Mouse (Mus musculus): Measurements from ENCODE around the gene Itpk1.

Gene Itpk1

GRCm38 (mm10) chr12:102691180-102691579 is 13.6 kb downstream of the Itpk1 start:
- DNase-seq (ENCODE audit: low spot score in 2 of 2), result no peak

GRCm38 (mm10) chr12:102689773-102690563 is 14.8 kb downstream of the Itpk1 start:
- DNase-seq (ENCODE audit: low spot score in 2 of 2), result no peak

- no peak for DNase-seq (ENCODE audit: low spot score in 2 of 2)
Measured at GRCm38 (mm10) chr12:102686321-102686720, 18.4 kb downstream of the Itpk1 start.

- no peak for DNase-seq (ENCODE audit: low spot score in 2 of 2)
Measured at GRCm38 (mm10) chr12:102685523-102685931, 19.2 kb downstream of the Itpk1 start.

- DNase-seq (ENCODE audit: low spot score in 2 of 2), result no peak
Measured at GRCm38 (mm10) chr12:102684720-102685386, 19.9 kb downstream of the Itpk1 start.

GRCm38 (mm10) chr12:102683979-102684378 is 20.8 kb downstream of the Itpk1 start:
- no peak for DNase-seq (ENCODE audit: low spot score in 2 of 2)

- no peak for DNase-seq (ENCODE audit: low spot score in 2 of 2)
Measured at GRCm38 (mm10) chr12:102683438-102683837, 21.3 kb downstream of the Itpk1 start.

- no peak for DNase-seq (ENCODE audit: low spot score in 2 of 2)
Measured at GRCm38 (mm10) chr12:102682722-102683299, 21.9 kb downstream of the Itpk1 start.

GRCm38 (mm10) chr12:102682085-102682484 is 22.6 kb downstream of the Itpk1 start:
- DNase-seq (ENCODE audit: low spot score in 2 of 2), result peak in 1 of 2 experiments; percentile 58

- DNase-seq (ENCODE audit: low spot score in 2 of 2), result no peak
Measured at GRCm38 (mm10) chr12:102681590-102681989, 23.1 kb downstream of the Itpk1 start.

- DNase-seq (ENCODE audit: low spot score in 2 of 2), result no peak
Measured at GRCm38 (mm10) chr12:102678820-102679219, 25.9 kb downstream of the Itpk1 start.

GRCm38 (mm10) chr12:102677089-102677488 is 27.6 kb downstream of the Itpk1 start:
- DNase-seq (ENCODE audit: low spot score in 2 of 2), result no peak

- no peak for DNase-seq (ENCODE audit: low spot score in 2 of 2)
Measured at GRCm38 (mm10) chr12:102674556-102674955, 30.2 kb downstream of the Itpk1 start.

- DNase-seq (ENCODE audit: low spot score in 2 of 2), result no peak
Measured at GRCm38 (mm10) chr12:102674123-102674522, 30.6 kb downstream of the Itpk1 start.

- peak; percentile 41 to 55 for DNase-seq (ENCODE audit: low spot score in 2 of 2)
Measured at GRCm38 (mm10) chr12:102672857-102673839, 31.6 kb downstream of the Itpk1 start.

GRCm38 (mm10) chr12:102672176-102672575 is 32.6 kb downstream of the Itpk1 start:
- DNase-seq (ENCODE audit: low spot score in 2 of 2), result no peak

- DNase-seq (ENCODE audit: low spot score in 2 of 2), result no peak
Measured at GRCm38 (mm10) chr12:102670848-102671247, 33.9 kb downstream of the Itpk1 start.

GRCm38 (mm10) chr12:102665465-102666202 is 39.1 kb downstream of the Itpk1 start:
- no peak for DNase-seq (ENCODE audit: low spot score in 2 of 2)

GRCm38 (mm10) chr12:102664052-102664448 is 40.7 kb downstream of the Itpk1 start:
- DNase-seq (ENCODE audit: low spot score in 2 of 2), result no peak

GRCm38 (mm10) chr12:102663349-102664051 is 41.2 kb downstream of the Itpk1 start:
- no peak for DNase-seq (ENCODE audit: low spot score in 2 of 2)
